Mouse (Mus musculus): ENCODE data around the gene Gse1. TPM values are rescaled to one million over a fixed set of nuclear protein-coding genes. Genes with fewer than 3 reads are reported as not detected.

Gene Gse1
- polyA plus RNA-seq, 1 experiment from 2014 or later, result 15.4 TPM

DNA sequence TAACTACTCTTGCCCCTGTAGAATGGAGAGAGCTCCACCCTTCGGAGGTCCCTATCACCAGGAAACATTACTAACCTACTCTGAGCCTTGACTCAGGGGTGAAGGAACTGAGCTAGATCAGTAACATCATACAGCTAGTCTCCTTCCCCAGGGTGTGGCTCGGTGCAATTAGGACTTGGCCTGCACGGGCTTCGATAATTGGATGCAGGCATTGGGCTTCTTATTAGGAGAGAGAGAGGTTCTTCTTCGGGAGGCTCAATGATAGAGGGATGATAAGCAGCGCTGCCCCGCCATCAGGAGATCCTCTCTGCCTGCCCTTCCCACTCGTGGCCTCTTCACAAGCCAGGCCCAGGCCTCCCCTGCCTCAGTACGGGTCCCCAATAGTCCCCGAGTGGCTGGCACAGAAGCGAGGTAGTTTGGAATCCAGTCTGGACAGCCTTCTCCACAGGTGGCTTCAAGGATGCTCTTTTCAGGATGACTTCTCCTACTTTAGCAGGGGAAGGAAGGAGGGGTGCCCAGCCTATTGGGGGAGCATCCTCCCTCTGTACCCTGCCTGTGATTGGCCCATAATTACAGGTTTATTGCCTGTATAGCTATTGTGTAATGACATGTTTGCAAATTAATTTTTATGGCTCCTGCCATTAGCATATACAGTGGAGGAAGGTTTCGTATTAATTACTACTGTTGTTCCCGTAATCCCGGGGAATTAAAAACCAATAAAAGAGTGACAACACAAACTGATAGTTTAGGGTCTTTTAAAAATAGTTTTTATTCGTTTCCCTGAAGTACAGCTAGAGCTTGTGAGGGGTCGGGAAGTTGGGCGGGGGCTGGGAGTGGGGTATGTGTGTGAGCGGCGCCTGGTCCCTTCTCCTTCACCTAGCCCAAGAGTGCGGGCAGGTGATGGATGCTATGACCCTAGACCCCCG lies 257.6 kb downstream of the Gse1 start:
- peak overlapping the region; percentile 83 for H3K9ac ChIP-seq
- peak overlapping the region; percentile 84 for H3K4me2 ChIP-seq
- H3K36me3 ChIP-seq, result no peaks in the 10 kb centered on the region
- peaks cover 55% of the 10 kb centered on the region for H3K4me1 ChIP-seq (replicated peaks)
- H3K4me3 ChIP-seq, result peak overlapping the region; percentile 61
- ATAC-seq (ENCODE audit: low FRiP score, low read depth), result 0 out of 2 replicates have a peak, but pooled peaks have one; percentile 8
- WGBS, result 23% methylated on average over 21 of the region's 21 CpGs
- no peaks in the 10 kb centered on the region for H3K9me3 ChIP-seq
- H3K27ac ChIP-seq (replicated peaks), result peak overlapping the region; percentile 98
- H3K27me3 ChIP-seq, result no peaks in the 10 kb centered on the region

DNA sequence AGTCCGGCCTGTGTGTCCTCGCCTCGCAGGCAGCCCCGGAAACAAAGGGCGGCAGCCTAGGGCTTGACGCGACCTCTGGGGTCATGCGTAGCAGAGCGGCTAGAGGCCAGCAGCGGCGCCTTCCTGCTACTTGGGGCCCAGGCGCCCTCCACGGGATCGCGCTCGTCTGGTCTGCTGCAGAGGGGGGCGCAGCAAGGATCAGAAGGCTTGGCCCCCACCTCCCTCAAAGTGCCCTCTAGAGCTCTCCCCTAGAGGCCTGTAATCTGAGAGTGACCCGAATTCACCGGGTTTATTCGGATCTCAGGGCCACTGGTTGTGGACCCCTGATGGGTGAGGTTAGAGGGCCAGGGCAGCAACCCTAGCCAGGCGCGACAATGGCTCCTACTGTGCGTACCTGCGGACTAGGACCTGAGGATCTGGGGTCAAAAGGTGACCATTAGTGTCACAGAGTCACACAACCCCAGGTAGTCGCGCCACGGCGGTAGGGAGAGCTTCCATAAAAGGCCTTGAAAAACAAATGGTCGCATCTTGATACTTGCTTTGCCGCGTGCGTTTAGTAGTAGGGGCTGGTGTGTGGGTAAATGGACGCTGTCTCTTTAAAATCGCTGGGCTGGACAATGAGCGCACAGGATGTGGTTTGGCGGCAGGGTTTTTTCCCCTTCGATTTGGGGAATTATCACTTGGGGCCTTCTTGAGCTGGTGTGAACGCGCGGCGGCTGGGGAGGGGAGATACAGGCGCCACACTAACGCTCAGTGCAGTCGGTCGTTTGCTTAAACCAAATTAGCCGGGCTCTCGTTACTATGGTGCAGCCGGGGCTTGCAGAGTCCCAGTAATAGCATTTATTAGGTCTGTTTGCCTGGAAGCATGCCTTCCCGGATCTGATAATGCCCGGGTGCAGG lies 258.5 kb downstream of the Gse1 start:
- peak overlapping the region; percentile 61 for H3K4me3 ChIP-seq
- H3K9ac ChIP-seq, result peak overlapping the region; percentile 83
- peak overlapping the region; percentile 84 for H3K4me2 ChIP-seq
- H3K27ac ChIP-seq (replicated peaks), result peak overlapping the region; percentile 98
- WGBS, result 3% methylated on average over 50 of the region's 50 CpGs
- ATAC-seq (ENCODE audit: low FRiP score, low read depth), result peak; percentile 24; the same call in 1 of the 2 replicates
- H3K4me1 ChIP-seq (replicated peaks), result peaks cover 64% of the 10 kb centered on the region
- no peaks in the 10 kb centered on the region for H3K27me3 ChIP-seq
- H3K9me3 ChIP-seq, result no peaks in the 10 kb centered on the region
- H3K36me3 ChIP-seq, result no peaks in the 10 kb centered on the region

DNA sequence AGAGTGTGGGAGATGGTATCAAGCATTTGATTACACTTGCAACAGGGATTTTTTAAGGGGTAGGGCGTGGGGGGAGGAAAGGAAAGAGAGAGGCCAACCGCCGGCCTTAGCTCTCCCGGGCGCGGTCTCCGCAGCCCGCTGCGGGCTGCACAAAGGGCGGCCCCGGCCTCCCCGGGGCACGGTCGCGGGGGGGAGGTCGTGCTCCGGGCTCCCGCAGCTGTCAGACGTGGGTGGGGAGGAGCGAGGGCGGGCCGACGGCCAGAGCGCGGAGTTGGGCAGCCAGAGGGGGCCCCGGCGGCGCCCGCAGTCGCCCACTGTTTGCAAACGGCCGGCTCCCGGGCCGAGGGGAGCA lies 259.1 kb downstream of the Gse1 start:
- peak overlapping the region; percentile 98 for H3K27ac ChIP-seq (replicated peaks)
- H3K4me2 ChIP-seq, result peak overlapping the region; percentile 84
- ATAC-seq (ENCODE audit: low FRiP score, low read depth), result peak; percentile 23
- H3K36me3 ChIP-seq, result no peaks in the 10 kb centered on the region
- peak overlapping the region; percentile 83 for H3K9ac ChIP-seq
- peak overlapping the region; percentile 61 for H3K4me3 ChIP-seq
- no peaks in the 10 kb centered on the region for H3K27me3 ChIP-seq
- WGBS, result 1% methylated on average over 34 of the region's 34 CpGs
- no peaks in the 10 kb centered on the region for H3K9me3 ChIP-seq
- H3K4me1 ChIP-seq (replicated peaks), result peaks cover 71% of the 10 kb centered on the region

DNA sequence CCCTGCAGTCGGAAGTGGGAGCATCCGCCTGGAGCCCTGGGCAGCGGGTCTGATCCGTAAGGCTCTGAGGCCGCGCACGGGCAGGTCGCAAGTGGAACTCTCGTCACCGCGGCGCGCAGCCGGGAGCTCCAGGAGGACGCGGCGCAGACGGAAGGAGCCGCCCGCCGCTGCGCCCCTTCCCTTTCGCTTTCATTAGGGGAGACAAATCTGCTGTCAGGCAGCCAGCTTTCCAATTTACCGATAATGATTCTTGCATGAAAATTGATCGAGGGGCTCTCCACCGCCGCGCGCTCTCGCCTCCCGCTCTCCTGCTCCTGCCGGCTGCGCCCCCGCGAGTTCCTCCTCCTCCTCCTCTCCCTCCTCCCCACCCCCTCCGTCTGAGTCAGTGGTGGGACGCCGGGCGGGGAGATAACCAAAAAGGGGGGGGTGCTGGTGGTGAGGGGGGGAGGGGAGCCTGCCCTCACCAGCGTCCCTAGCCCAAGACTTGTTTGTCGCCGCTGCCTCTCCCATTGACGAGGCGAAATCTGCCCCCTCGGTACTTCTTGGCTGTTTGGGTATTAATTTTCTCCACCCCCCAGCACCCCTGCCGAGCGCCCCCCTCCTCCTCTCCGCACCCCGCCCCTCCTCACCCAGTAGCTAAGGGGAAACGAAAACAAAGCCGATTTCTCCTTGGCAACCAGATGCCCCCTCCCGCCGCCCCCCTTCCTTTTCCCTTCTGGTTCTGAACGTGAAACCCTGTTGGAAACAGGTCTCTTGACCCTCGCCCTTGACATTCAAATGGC lies 259.7 kb downstream of the Gse1 start:
- H3K27ac ChIP-seq (replicated peaks), result peak overlapping the region; percentile 98
- under 1% methylated on average over 50 of the region's 55 CpGs for WGBS
- no peaks in the 10 kb centered on the region for H3K27me3 ChIP-seq
- H3K4me3 ChIP-seq, result peak overlapping the region; percentile 61
- peak overlapping the region; percentile 83 for H3K9ac ChIP-seq
- H3K9me3 ChIP-seq, result no peaks in the 10 kb centered on the region
- ATAC-seq (ENCODE audit: low FRiP score, low read depth), result peak; percentile 62
- peaks cover 76% of the 10 kb centered on the region for H3K4me1 ChIP-seq (replicated peaks)
- peak overlapping the region; percentile 84 for H3K4me2 ChIP-seq
- H3K36me3 ChIP-seq, result no peaks in the 10 kb centered on the region

DNA sequence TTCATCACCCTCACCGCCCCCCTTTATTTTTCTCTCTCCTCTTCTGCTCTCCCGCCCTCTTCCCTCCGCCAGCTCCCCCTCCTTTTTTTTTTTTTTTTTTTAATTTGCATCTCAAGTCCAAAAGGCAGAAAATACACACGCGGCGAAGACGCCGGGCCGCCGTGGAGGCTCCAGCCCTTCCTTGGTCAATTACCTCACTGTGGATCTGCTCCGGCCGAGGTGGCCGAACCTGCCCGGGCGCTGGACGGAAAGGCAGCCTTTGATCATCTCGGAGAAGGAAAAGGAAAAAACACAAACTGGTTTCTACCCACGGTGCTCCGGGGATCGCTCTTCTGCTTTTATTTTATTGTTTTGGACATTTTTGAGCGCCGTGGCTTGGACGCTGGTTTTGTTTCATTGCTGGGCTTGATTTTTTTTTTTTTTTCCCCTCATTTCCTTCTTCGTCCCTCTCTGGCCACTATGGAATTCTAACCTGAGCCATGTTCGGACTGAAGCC lies 260.4 kb downstream of the Gse1 start:
- Histone ChIP-seq H3K4me1 (replicated peaks) (peaks cover 79% of the 10 kb centered on the region), H3K4me3 (peak overlapping the region; percentile 61), H3K27me3 (no peaks in the 10 kb centered on the region), H3K9ac (peak overlapping the region; percentile 83), H3K9me3 (no peaks in the 10 kb centered on the region), H3K27ac (replicated peaks) (peak overlapping the region; percentile 98), H3K4me2 (peak overlapping the region; percentile 84), H3K36me3 (no peaks in the 10 kb centered on the region)
- ATAC-seq (ENCODE audit: low FRiP score, low read depth), result no peak
- WGBS, result under 1% methylated on average over 25 of the region's 25 CpGs

DNA sequence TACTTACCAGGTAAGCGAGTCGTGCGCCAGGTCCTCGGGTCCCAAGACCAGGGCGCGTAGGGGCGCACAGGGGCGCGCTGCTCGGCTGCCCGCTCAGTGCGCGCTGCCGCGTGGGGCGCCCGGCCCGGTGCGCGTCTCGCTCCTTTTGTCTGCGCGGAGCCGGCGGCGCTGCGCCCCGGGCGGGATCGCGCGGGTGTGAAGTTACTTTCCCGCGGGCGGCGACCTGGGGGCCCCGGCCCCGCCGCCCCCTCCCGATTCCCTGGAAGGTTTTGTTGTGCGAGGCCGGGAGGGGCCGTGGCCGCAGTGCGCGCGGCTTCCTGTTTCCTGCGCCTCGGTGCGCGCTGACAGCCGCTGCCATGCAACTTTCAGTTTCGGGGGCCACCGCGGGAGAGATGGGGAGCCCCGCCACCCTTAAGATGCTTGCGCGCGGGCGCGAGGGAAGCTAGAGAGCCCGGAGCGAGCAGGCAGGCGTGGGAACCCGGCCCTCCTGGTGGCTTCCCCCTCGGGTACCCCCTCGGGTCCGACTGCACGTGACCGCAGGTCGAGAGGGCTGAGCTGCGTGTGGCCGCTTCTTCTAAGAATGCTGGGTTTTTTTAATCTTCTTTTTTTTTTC lies 261.0 kb downstream of the Gse1 start:
- Histone ChIP-seq H3K4me2 (peak overlapping the region; percentile 84), H3K9me3 (no peaks in the 10 kb centered on the region), H3K4me1 (replicated peaks) (peaks cover 80% of the 10 kb centered on the region), H3K27ac (replicated peaks) (peak overlapping the region; percentile 98), H3K36me3 (no peaks in the 10 kb centered on the region), H3K4me3 (peak overlapping the region; percentile 61), H3K27me3 (no peaks in the 10 kb centered on the region), H3K9ac (peak overlapping the region; percentile 83)
- no peak for ATAC-seq (ENCODE audit: low FRiP score, low read depth)
- under 1% methylated on average over 73 of the region's 73 CpGs for WGBS

DNA sequence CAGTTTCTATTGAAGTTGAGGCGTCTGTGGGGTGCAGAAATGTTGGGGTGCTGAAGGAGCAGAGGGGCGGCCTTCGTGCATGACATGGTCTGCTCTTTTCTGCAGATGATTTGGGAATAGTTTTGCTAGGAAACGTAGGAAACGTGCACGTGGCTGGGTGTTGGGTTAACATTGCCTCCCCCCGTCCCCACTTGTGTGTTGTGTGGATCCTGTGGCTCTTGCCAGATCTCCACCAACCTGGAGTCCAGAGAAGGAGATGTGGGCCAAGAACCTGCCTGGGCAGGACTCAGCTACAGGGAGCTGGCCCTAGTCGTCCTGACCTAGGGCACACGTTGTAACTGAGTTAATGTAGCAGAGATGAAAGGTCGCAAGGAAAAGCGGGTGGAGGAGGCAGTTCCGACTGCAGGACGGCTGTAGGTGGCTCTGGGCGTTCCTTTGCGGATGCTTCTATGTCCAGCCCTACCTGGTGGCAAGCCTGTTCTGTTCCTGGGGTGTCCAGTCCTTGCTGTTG lies 261.6 kb downstream of the Gse1 start:
- peak overlapping the region; percentile 98 for H3K27ac ChIP-seq (replicated peaks)
- 3% methylated on average over 15 of the region's 15 CpGs for WGBS
- no peaks in the 10 kb centered on the region for H3K36me3 ChIP-seq
- H3K9ac ChIP-seq, result peak overlapping the region; percentile 83
- peaks cover 80% of the 10 kb centered on the region for H3K4me1 ChIP-seq (replicated peaks)
- ATAC-seq (ENCODE audit: low FRiP score, low read depth), result no peak
- H3K4me2 ChIP-seq, result peak overlapping the region; percentile 84
- H3K27me3 ChIP-seq, result no peaks in the 10 kb centered on the region
- H3K4me3 ChIP-seq, result peak overlapping the region; percentile 61
- no peaks in the 10 kb centered on the region for H3K9me3 ChIP-seq

DNA sequence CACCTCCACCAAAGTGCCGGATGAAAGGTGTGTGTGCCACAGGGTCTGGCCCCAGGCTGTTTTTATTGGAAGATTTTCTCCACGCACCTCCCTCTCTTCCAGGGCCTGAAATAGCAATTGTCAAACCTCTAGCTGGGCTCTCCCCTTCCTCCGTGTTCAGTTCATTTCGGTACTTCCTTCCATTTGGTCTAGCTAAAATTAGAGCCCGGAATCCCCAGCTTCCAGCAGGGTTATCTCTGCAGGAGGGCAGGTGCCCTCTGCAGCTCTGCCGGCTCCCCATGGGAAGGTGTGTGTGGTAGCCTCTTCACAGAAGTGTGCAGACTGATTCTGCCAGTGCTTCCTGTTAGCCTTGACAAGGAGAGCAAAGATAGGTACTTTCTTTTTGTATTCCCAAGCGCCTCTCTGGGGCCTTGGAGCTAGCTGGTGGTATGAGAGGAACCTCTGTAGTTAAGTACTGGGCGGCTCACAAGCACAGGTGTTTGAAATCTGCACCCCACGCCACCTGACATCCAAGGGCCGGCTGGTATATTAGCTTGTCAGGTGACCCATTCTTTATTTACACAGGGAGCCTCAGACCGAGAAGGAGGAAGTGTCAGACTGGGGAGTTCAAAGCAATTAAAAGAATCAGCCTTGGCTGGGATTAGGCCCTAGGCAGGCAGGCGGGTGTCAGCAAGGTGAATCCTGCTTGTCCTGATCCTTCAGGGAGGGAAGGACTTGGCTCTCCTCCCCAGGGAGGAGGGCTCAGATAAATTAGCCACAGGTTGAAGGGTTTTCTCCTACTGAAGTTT lies 262.3 kb downstream of the Gse1 start:
- H3K4me3 ChIP-seq, result peak overlapping the region; percentile 61
- peak overlapping the region; percentile 98; the same call in 1 of the 2 replicates for H3K27ac ChIP-seq (replicated peaks)
- WGBS, result 14% methylated on average over 12 of the region's 12 CpGs
- H3K9me3 ChIP-seq, result no peaks in the 10 kb centered on the region
- H3K4me1 ChIP-seq (replicated peaks), result peaks cover 80% of the 10 kb centered on the region
- H3K4me2 ChIP-seq, result peak overlapping the region; percentile 84
- no peaks in the 10 kb centered on the region for H3K36me3 ChIP-seq
- no peak for ATAC-seq (ENCODE audit: low FRiP score, low read depth)
- H3K27me3 ChIP-seq, result no peaks in the 10 kb centered on the region
- peak overlapping the region; percentile 83 for H3K9ac ChIP-seq

DNA sequence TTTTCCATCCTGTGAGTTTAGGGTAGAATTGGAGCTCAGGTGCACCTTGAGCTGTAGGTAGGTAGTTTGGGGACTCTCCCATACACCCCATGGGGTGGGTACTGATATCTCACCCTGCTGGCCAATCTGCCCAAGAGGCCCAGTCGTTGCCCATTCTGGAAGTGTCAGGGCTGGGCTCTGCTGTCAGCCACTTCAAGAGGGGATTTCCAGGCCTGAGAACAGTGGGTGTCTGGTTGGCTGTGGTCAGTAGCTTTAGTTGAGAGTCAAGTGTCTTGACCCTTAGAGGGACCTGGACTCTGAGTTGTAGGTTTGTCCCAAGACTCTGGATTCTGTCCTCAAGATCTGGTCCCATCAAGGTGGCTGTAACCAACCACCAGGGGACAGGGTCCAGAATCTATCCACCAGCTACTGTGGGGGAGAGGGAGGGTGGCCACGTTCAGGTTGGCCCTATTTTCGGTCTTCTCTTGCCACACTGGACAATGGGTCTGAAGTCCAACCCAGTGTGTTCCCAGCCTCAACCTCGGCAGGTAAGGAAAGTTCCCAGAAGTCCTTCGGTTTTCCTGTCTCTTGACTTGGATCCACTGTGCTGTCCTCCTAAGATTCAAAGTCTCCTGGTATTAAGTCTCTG lies 263.0 kb downstream of the Gse1 start:
- ATAC-seq (ENCODE audit: low FRiP score, low read depth), result no peak
- Histone ChIP-seq H3K4me1 (replicated peaks) (peaks cover 74% of the 10 kb centered on the region), H3K36me3 (no peaks in the 10 kb centered on the region), H3K4me3 (peak overlapping the region; percentile 61), H3K4me2 (peak overlapping the region; percentile 84), H3K9me3 (no peaks in the 10 kb centered on the region), H3K27ac (replicated peaks) (no peak overlapping the region), H3K9ac (peak overlapping the region; percentile 83), H3K27me3 (no peaks in the 10 kb centered on the region)
- 64% methylated on average over 5 of the region's 5 CpGs for WGBS
